Mouse (Mus musculus): ENCODE results near the gene Rai14. TPM values are rescaled to one million over a fixed set of nuclear protein-coding genes. Genes with fewer than 3 reads are reported as not detected.

Rai14 gene
- polyA plus RNA-seq, 1 experiment: 27.4 TPM

DNA sequence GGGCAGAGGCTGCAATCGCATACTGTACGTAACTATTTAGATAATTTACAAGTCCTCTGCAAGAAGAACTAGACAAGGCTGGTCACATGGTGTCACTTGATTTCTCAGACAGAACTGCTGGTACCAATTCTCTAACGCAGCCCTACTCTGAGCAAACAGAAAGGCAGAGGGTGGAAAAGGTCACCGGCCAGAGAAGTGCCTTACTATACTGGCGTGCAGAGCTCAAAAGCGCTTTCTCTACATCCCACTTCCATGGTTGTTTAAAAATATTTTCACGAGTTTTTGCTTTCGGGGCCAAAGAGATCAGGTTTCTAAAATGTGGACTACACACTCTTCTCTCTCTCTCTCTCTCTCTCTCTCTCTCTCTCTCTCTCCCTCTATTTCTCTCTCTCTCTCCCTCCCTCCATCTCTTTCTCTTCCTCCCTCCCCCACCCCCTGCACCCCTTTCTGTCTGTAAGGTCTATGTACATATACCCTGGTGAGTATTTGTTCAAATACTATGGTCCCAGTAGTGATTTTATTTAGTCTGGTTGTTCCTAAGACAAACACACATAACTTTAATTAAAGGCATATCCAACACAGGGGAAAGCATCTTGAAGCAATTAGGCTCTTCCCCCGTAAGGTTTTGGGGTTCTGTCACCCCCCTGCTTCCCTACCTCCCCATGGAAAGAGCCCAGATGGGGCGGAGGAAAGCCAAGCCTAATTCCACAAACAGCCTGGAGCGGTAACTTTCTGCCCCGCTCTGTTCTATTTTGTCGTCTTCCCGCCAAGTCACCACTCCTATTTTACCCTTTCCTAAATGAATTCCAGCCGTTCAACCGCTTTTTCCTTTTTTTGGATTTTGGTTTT lies 86.1 kb downstream of the Rai14 start:
- Histone ChIP-seq H3K36me3 (ENCODE audit: control insufficient read depth, insufficient read depth) (peaks cover 8% of the 10 kb centered on the region), H3ac (ENCODE audit: control insufficient read depth, insufficient read length) (no peak overlapping the region), H3K4me3 (no peak overlapping the region), H3K79me2 (ENCODE audit: control insufficient read depth, insufficient read depth) (no peaks in the 10 kb centered on the region), H3K4me2 (ENCODE audit: low read depth) (no peak overlapping the region), H3K27me3 (ENCODE audit: control insufficient read depth, insufficient read depth, insufficient read length) (no peaks in the 10 kb centered on the region)
- TF ChIP-seq MYOD1 (IDR thresholded peaks at IDR 0.05; ENCODE audit: control insufficient read depth in 1 of 3, insufficient read length in 2 of 3, low read depth in 2 of 3) (no peak), CEBPB (IDR thresholded peaks at IDR 0.05; ENCODE audit: insufficient read depth, poor library complexity, severe bottlenecking) (no peak), SRF (IDR thresholded peaks at IDR 0.05; ENCODE audit: control insufficient read depth, insufficient read length, low read depth) (no peak), TCF3 (IDR thresholded peaks at IDR 0.05; ENCODE audit: insufficient read length, low read depth) (no peak), USF1 (IDR thresholded peaks at IDR 0.05; ENCODE audit: low read depth) (no peak), MAX (IDR thresholded peaks at IDR 0.05; ENCODE audit: low read depth) (no peak), POLR2AphosphoS2 (IDR thresholded peaks at IDR 0.05; ENCODE audit: insufficient read length, low read depth) (no peak), REST (IDR thresholded peaks at IDR 0.05; ENCODE audit: insufficient read depth, insufficient read length) (no peak), E2F4 (IDR thresholded peaks at IDR 0.05; ENCODE audit: insufficient read depth) (no peak), MYOG (IDR thresholded peaks at IDR 0.05; ENCODE audit: control insufficient read depth in 1 of 3, insufficient read depth in 1 of 3, insufficient read length in 2 of 3, low read depth in 2 of 3) (no peak), TCF12 (IDR thresholded peaks at IDR 0.05; ENCODE audit: insufficient read depth, poor library complexity, severe bottlenecking) (no peak), POLR2A (IDR thresholded peaks at IDR 0.05; ENCODE audit: insufficient read length, low read depth) (no peak)

DNA sequence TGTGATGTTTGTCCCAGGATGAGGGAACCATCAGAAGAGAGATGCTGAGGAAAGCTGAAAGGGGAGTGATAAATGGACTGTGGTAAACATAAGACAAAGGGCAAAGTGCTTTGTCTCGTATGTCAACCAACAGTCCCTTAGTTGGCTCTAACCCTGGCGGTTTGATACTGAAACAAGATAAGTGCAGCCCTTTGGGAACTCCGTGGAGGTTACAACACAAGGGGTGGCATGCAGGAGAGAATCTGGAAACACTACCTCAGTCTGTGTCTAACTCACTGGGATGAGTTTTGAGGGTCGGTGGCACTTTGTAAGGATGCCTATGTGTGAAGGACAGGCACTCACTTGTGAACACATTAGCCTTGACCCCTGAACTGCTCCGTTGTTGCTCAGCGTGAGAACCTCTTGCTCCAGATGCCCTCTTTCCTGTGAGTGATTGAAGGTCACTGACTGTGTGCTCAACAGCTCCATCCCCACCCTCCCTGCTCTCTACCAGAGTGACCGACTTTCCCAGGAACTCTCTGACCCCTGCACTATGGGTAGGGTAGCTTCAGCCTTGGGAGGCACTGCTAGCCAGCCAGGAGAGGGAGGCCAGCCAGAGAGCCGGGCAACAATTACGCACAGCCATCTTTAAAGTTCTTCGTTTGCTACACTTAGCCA lies 90.7 kb downstream of the Rai14 start:
- Histone ChIP-seq H3K36me3 (ENCODE audit: control insufficient read depth, insufficient read depth) (peaks cover 5% of the 10 kb centered on the region), H3ac (ENCODE audit: control insufficient read depth, insufficient read length) (no peak overlapping the region), H3K4me2 (ENCODE audit: low read depth) (no peak overlapping the region), H3K4me3 (no peak overlapping the region), H3K79me2 (ENCODE audit: control insufficient read depth, insufficient read depth) (peaks cover 5% of the 10 kb centered on the region), H3K27me3 (ENCODE audit: control insufficient read depth, insufficient read depth, insufficient read length) (no peaks in the 10 kb centered on the region)
- TF ChIP-seq CEBPB (IDR thresholded peaks at IDR 0.05; ENCODE audit: insufficient read depth, poor library complexity, severe bottlenecking) (no peak), TCF3 (IDR thresholded peaks at IDR 0.05; ENCODE audit: insufficient read length, low read depth) (no peak), TCF12 (IDR thresholded peaks at IDR 0.05; ENCODE audit: insufficient read depth, poor library complexity, severe bottlenecking) (no peak), MAX (IDR thresholded peaks at IDR 0.05; ENCODE audit: low read depth) (no peak), POLR2A (IDR thresholded peaks at IDR 0.05; ENCODE audit: insufficient read length, low read depth) (no peak), POLR2AphosphoS2 (IDR thresholded peaks at IDR 0.05; ENCODE audit: insufficient read length, low read depth) (no peak), SRF (IDR thresholded peaks at IDR 0.05; ENCODE audit: control insufficient read depth, insufficient read length, low read depth) (no peak), USF1 (IDR thresholded peaks at IDR 0.05; ENCODE audit: low read depth) (no peak), MYOG (IDR thresholded peaks at IDR 0.05; ENCODE audit: control insufficient read depth in 1 of 3, insufficient read depth in 1 of 3, insufficient read length in 2 of 3, low read depth in 2 of 3) (no peak)

DNA sequence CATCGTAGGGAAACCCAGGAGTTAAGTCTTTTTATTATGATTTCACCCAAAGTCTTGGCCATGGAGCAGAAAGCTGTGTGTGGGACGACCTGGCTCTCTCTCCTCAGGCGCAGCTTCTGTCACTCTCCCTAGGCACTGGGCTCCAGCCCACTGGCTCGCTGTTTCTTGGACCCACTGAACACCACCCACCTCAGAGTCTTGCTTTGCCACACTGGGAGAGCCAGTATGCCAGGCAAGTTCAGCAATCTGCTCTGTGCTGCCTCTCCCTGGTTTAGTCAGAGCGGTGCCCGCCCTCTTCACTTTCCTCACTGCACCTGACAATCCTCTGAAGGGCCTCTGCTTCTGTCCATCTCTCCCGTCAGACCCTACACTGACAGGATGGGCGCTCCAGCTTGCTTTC lies 93.2 kb downstream of the Rai14 start:
- H3K4me3 ChIP-seq: no peak overlapping the region
- no peak overlapping the region for H3K4me2 ChIP-seq (ENCODE audit: low read depth)
- H3K79me2 ChIP-seq (ENCODE audit: control insufficient read depth, insufficient read depth): peaks cover 5% of the 10 kb centered on the region
- TF ChIP-seq REST (IDR thresholded peaks at IDR 0.05; ENCODE audit: insufficient read depth, insufficient read length) (no peak), POLR2A (IDR thresholded peaks at IDR 0.05; ENCODE audit: insufficient read length, low read depth) (no peak), E2F4 (IDR thresholded peaks at IDR 0.05; ENCODE audit: insufficient read depth) (no peak), MYOD1 (IDR thresholded peaks at IDR 0.05; ENCODE audit: control insufficient read depth in 1 of 3, insufficient read length in 2 of 3, low read depth in 2 of 3) (no peak), CEBPB (IDR thresholded peaks at IDR 0.05; ENCODE audit: insufficient read depth, poor library complexity, severe bottlenecking) (no peak), SRF (IDR thresholded peaks at IDR 0.05; ENCODE audit: control insufficient read depth, insufficient read length, low read depth) (no peak), MYOG (IDR thresholded peaks at IDR 0.05; ENCODE audit: control insufficient read depth in 1 of 3, insufficient read depth in 1 of 3, insufficient read length in 2 of 3, low read depth in 2 of 3) (no peak), USF1 (IDR thresholded peaks at IDR 0.05; ENCODE audit: low read depth) (no peak)
- H3ac ChIP-seq (ENCODE audit: control insufficient read depth, insufficient read length): no peak overlapping the region
- no peaks in the 10 kb centered on the region for H3K27me3 ChIP-seq (ENCODE audit: control insufficient read depth, insufficient read depth, insufficient read length)
- H3K36me3 ChIP-seq (ENCODE audit: control insufficient read depth, insufficient read depth): peaks cover 11% of the 10 kb centered on the region

DNA sequence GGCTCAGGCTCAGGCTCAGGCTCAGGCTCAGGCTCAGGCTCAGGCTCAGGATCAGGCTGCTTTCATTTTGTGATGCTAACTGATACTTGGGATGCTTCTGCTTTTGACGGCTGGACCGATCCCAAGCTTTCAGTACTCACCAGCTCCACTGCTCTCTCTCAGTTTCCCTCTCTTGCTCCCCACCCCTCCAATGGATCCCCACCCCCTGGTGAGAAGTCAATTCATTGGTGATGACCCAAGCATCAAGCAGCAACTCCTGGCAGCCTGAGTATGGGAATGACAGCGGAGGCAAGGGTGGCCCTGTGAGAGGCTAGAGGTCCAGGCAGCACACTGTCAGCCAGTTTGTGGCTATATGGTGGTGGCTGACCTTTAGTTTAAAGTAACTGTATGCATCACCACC lies 94.7 kb downstream of the Rai14 start:
- Histone ChIP-seq H3K36me3 (ENCODE audit: control insufficient read depth, insufficient read depth) (peaks cover 14% of the 10 kb centered on the region), H3K4me2 (ENCODE audit: low read depth) (no peak overlapping the region), H3K27me3 (ENCODE audit: control insufficient read depth, insufficient read depth, insufficient read length) (no peaks in the 10 kb centered on the region), H3K79me2 (ENCODE audit: control insufficient read depth, insufficient read depth) (peaks cover 5% of the 10 kb centered on the region), H3K4me3 (no peak overlapping the region), H3ac (ENCODE audit: control insufficient read depth, insufficient read length) (no peak overlapping the region)
- TF ChIP-seq CEBPB (IDR thresholded peaks at IDR 0.05; ENCODE audit: insufficient read depth, poor library complexity, severe bottlenecking) (no peak), POLR2A (IDR thresholded peaks at IDR 0.05; ENCODE audit: insufficient read length, low read depth) (no peak), USF1 (IDR thresholded peaks at IDR 0.05; ENCODE audit: low read depth) (no peak), MAX (IDR thresholded peaks at IDR 0.05; ENCODE audit: low read depth) (no peak), REST (IDR thresholded peaks at IDR 0.05; ENCODE audit: insufficient read depth, insufficient read length) (no peak)
